Mouse (Mus musculus) adrenal gland, postnatal 36 days (tissue): Measurements from ENCODE around the gene Nudt15. TPM values are rescaled to one million over a fixed set of nuclear protein-coding genes. Genes with fewer than 3 reads are reported as not detected.

Experiments used
- DNase-seq, 2 experiments: peaks; one replicate each; pipeline ENCODE4 v3.0.0; 2021; ENCODE audit warnings: mixed read lengths in 1 of 2
- total RNA-seq, 2 experiments: library from RNA; stranded (reverse); gene quantifications; 2 replicates each; pipeline ENCODE4 v1.2.3; 2021

The Nudt15 gene
- total RNA-seq, 2 experiments from 2014 or later: 7.6 to 7.8 TPM

DNA sequence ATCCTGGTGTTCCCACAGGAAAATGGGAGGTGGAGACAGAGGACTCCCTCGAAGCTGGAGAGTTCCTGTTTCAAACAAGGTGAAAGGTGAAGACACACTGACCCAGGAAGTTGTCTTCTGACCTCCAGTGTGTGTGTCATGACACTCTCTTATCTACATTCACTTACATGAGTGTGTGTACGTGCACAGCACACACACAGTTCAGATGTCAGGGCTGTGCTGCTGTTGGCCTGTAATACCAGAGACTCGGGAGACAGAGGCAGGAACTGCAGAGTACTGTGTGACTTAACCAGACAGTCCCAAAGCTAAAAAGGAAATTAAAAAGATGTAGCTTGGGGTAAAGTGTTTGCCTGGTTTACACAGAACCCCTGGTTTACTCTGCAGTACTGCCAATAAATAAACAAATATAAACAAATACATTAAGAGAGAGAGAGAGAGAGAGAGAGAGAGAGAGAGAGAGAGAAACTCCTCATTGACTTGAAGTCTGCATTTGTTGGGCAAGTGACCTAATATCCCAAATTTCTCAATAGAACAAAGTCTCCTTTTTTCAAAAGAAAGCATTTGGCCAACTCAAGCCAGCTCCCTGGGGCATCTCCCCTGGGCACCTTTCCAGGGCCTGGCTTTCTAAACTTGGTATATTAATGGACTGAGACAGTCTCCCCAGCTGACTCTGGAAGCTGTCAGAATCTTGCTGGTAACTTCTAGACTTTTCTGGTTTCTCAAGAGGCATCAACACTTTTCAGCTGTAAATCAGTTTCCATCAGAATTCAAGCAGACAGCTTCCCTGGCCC is 74.2 kb downstream of the Nudt15 start:
- DNase-seq: peak; percentile 62 to 81

DNA sequence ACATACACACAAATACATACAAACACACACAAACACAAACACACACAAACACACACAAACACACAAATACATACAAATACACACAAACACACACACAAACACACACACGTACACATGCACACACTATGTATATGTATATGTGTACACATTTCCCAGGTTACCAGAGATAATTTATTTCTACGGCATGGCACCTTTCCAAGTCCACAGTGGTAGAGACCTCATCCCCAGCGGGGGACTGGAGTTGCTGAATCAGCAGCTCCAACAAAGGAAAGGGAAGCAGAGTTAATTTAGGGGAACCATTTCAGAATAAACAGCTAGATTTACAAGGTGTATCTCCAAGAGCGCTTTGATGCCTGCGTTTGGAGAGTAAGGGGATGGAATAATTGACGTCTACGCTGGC is 75.8 kb downstream of the Nudt15 start:
- DNase-seq: no peak

DNA sequence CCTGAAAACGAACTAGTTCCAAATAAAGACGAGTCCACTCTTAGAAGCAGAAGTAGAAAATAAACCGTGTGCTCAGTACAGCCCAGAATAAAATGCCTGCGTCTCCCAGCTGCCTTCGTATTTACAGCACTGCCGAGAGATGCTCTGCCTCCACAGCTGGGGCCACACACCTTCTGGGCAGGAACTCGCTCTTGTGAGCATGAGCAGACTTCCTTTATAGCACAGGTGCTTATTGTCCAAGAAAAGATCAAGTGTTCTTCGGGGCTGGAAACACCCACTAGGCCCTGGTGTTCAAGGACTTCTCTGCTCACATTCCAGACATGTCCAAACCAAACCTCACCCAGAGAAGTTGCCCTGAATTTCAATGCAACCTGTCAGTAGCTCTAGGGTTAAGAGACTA is 77.4 kb downstream of the Nudt15 start:
- no peak for DNase-seq

DNA sequence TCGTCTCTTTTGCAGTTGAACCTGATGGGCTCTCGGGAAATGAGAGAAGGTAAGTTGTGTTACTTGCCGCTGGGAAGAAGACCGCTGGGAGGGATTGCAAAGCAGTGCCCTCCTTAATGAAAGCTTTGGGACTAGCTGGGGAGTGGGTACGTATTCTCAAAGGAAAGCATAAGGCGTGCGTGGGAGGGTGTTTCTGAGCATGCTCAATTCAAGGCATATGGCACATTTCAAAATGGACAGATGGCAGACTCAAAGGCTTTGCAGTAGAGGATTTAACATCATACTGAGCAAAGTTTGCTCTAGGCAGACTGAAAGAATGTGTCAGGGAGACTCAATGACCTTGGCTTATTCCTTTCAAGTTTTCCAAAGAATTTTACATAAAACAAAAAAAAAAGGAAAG is 78.5 kb downstream of the Nudt15 start:
- DNase-seq: no peak

Other genes starting within 250 kb of the Nudt15 start
- gene Rb1, start 222.4 kb downstream of the Nudt15 start, total RNA-seq: 10 to 100 TPM; 20.4 to 21.6 TPM
- 1,000 to 10,000 TPM in 1 of 2 experiments, 100 to 1,000 TPM in 1; 995 to 1,086 TPM for gene Itm2b, start 163.0 kb downstream of the Nudt15 start, total RNA-seq
- 10 to 100 TPM; 22.9 to 24.7 TPM for gene Med4, start 38.2 kb downstream of the Nudt15 start, total RNA-seq
- gene Sucla2, start 22.9 kb downstream of the Nudt15 start, total RNA-seq: 100 to 1,000 TPM; 346 to 377 TPM
- gene Gm21750, start 113.0 kb upstream of the Nudt15 start, total RNA-seq: not detected